Comparison of ENCODE assay signal across 9 mouse cellular contexts in genomic region chr15:99469067-99469466, GRCm38 (mm10). TPM values are rescaled to one million over a fixed set of nuclear protein-coding genes. Genes with fewer than 3 reads are reported as not detected.
DNase-seq lines count a peak whose midpoint lies in the region; ATAC-seq and TF ChIP-seq lines count a peak whose summit lies in the region.
"Had no signal": no experiment of that assay in that cellular context is flagged by ENCODE, and none has a peak within 500 bp of the region (broad histone marks: within the 10 kb centered on the region; RNA-seq: fewer than 3 reads in every experiment).

No protein-coding gene starts in this region.

- peaks cover 30% of the 10 kb centered on the region for H3K36me3 ChIP-seq in hindbrain, embryonic 10.5 days
- H3K36me3 ChIP-seq in hindbrain, embryonic 12.5 days = 0 out of 2 replicates have a peak, but pooled peaks cover 11% of the 10 kb centered on the region
- H3K36me3 ChIP-seq in midbrain, postnatal 0 days (ENCODE audit: insufficient read depth, low read length) = no peaks in the 10 kb centered on the region

- ATAC-seq in hindbrain, embryonic 12.5 days (ENCODE audit: low FRiP score) = no peak
- ATAC-seq in midbrain, postnatal 0 days (ENCODE audit: low FRiP score) = no peak

- no peak overlapping the region for H3K4me2 ChIP-seq in hindbrain, embryonic 12.5 days (replicated peaks)
- no peak overlapping the region for H3K4me2 ChIP-seq in midbrain, postnatal 0 days (ENCODE audit: low read depth, low read length, poor library complexity, severe bottlenecking)
- H3K4me2 ChIP-seq: embryonic facial prominence, embryonic 12.5 days had no signal

- 45% methylated on average over 3 of the region's 3 CpGs for WGBS in hindbrain, embryonic 10.5 days
- WGBS in hindbrain, embryonic 12.5 days = 48% methylated on average over 3 of the region's 3 CpGs
- 35% methylated on average over 3 of the region's 3 CpGs for WGBS in midbrain, postnatal 0 days

- H3K9me3 ChIP-seq in hindbrain, embryonic 10.5 days = no peaks in the 10 kb centered on the region
- no peaks in the 10 kb centered on the region for H3K9me3 ChIP-seq in hindbrain, embryonic 12.5 days (replicated peaks)
- H3K9me3 ChIP-seq in midbrain, postnatal 0 days (ENCODE audit: low read length) = no peaks in the 10 kb centered on the region
- H3K9me3 ChIP-seq: embryonic facial prominence, embryonic 12.5 days had no signal

- no peak overlapping the region for H3K4me3 ChIP-seq in hindbrain, embryonic 10.5 days
- H3K4me3 ChIP-seq in hindbrain, embryonic 12.5 days = no peak overlapping the region
- no peak overlapping the region for H3K4me3 ChIP-seq in midbrain, postnatal 0 days (ENCODE audit: low read depth, low read length)
- H3K4me3 ChIP-seq: embryonic facial prominence, embryonic 12.5 days had no signal

- no peak overlapping the region for H3K27ac ChIP-seq in hindbrain, embryonic 10.5 days
- no peak overlapping the region for H3K27ac ChIP-seq in hindbrain, embryonic 12.5 days
- H3K27ac ChIP-seq in midbrain, postnatal 0 days (ENCODE audit: low read depth, low read length) = no peak overlapping the region
- H3K27ac ChIP-seq: embryonic facial prominence, embryonic 12.5 days had no signal

- peak; percentile 71 for DNase-seq in hindbrain, embryonic 10.5 days (ENCODE audit: low spot score)
- peak; percentile 91 for DNase-seq in R1 (ENCODE audit: low read depth, low spot score)
- DNase-seq in cerebellum, postnatal 36 days = peak; percentile 77 to 89
- peak; percentile 87 for DNase-seq in heart, adult 8-10 months (ENCODE audit: low spot score)
- DNase-seq in left cerebral cortex, adult 18-20 months (ENCODE audit: low spot score in 2 of 2) = peak; percentile 65 to 81
- DNase-seq in midbrain, postnatal 0 days (ENCODE audit: low spot score) = peak; percentile 87
- DNase-seq in testis, postnatal 10 days (ENCODE audit: low spot score) = peak; percentile 92

- H3K4me1 ChIP-seq in hindbrain, embryonic 10.5 days (replicated peaks) = peaks cover 14% of the 10 kb centered on the region
- peaks cover 7% of the 10 kb centered on the region for H3K4me1 ChIP-seq in hindbrain, embryonic 12.5 days
- no peaks in the 10 kb centered on the region for H3K4me1 ChIP-seq in midbrain, postnatal 0 days (ENCODE audit: insufficient read depth, low read length)

- H3K27me3 ChIP-seq in hindbrain, embryonic 10.5 days (ENCODE audit: insufficient read depth, poor library complexity, severe bottlenecking) = no peaks in the 10 kb centered on the region
- no peaks in the 10 kb centered on the region for H3K27me3 ChIP-seq in hindbrain, embryonic 12.5 days
- no peaks in the 10 kb centered on the region for H3K27me3 ChIP-seq in midbrain, postnatal 0 days (ENCODE audit: insufficient read depth, low read length)
- H3K27me3 ChIP-seq: embryonic facial prominence, embryonic 12.5 days had no signal

- peak; percentile 90 for TF ChIP-seq CTCF in midbrain, postnatal 0 days (IDR thresholded peaks at IDR 0.05)

- H3K9ac ChIP-seq in hindbrain, embryonic 12.5 days = no peak overlapping the region
- H3K9ac ChIP-seq in midbrain, postnatal 0 days (replicated peaks; ENCODE audit: low read length, poor library complexity, severe bottlenecking) = no peak overlapping the region
- H3K9ac ChIP-seq: embryonic facial prominence, embryonic 12.5 days had no signal

RNA-seq across cellular contexts. Expression of gene Bcdin3d, which starts 5.5 kb away (rescaled TPM):
- polyA plus RNA-seq in hindbrain, embryonic 10.5 days (2016; fragmentation: Nextera tagmentation; extraction: Ambion mirVana) = 19.3 and 20.2 TPM in 2 replicates
- polyA plus RNA-seq in hindbrain, embryonic 12.5 days (2016; fragmentation: Nextera tagmentation; extraction: Ambion mirVana) = 18.9 TPM in 2 replicates
- total RNA-seq in heart, adult 8-10 months (2022) = 1 to 10 TPM; 3.0 to 3.4 (median 3.3) TPM
- 1 to 10 TPM; 4.6 to 4.7 TPM for total RNA-seq in left cerebral cortex, adult 18-20 months (2021)
- 11.7 and 12.4 TPM in 2 replicates for total RNA-seq in midbrain, postnatal 0 days (2014; rRNA removed)
- 12.6 and 14.6 TPM in 2 replicates for polyA plus RNA-seq in midbrain, postnatal 0 days (2015; fragmentation: Nextera tagmentation; extraction: Ambion mirVana)

RNA-seq across cellular contexts. Expression of gene Nckap5l, which starts 11.5 kb away (rescaled TPM):
- polyA plus RNA-seq in hindbrain, embryonic 10.5 days (2016; fragmentation: Nextera tagmentation; extraction: Ambion mirVana) = 13.5 and 15.8 TPM in 2 replicates
- 14.9 and 16.1 TPM in 2 replicates for polyA plus RNA-seq in hindbrain, embryonic 12.5 days (2016; fragmentation: Nextera tagmentation; extraction: Ambion mirVana)
- total RNA-seq in heart, adult 8-10 months (2022) = 1 to 10 TPM; 3.2 to 5.2 (median 4.4) TPM
- total RNA-seq in left cerebral cortex, adult 18-20 months (2021) = 10 to 100 TPM; 17.0 to 19.0 TPM
- total RNA-seq in midbrain, postnatal 0 days (2014; rRNA removed) = 20.2 and 24.1 TPM in 2 replicates
- polyA plus RNA-seq in midbrain, postnatal 0 days (2015; fragmentation: Nextera tagmentation; extraction: Ambion mirVana) = 11.4 and 12.2 TPM in 2 replicates

RNA-seq across cellular contexts. Expression of gene Faim2, which starts 58.9 kb away (rescaled TPM):
- 0.63 and 1.1 TPM in 2 replicates for polyA plus RNA-seq in hindbrain, embryonic 10.5 days (2016; fragmentation: Nextera tagmentation; extraction: Ambion mirVana)
- 2.9 and 5.5 TPM in 2 replicates for polyA plus RNA-seq in hindbrain, embryonic 12.5 days (2016; fragmentation: Nextera tagmentation; extraction: Ambion mirVana)
- under 1 TPM in 3 of 4 experiments, not detected in 1; 0.13 to 0.25 (median 0.14) TPM for total RNA-seq in heart, adult 8-10 months (2022)
- 100 to 1,000 TPM; 451 to 453 TPM for total RNA-seq in left cerebral cortex, adult 18-20 months (2021)
- total RNA-seq in midbrain, postnatal 0 days (2014; rRNA removed) = 42.0 and 42.1 TPM in 2 replicates
- polyA plus RNA-seq in midbrain, postnatal 0 days (2015; fragmentation: Nextera tagmentation; extraction: Ambion mirVana) = 72.0 and 82.5 TPM in 2 replicates

Comparison
In these comparisons a context has a peak if more than half of its experiments do, and no peak if none do; other contexts are left out.
1. RNA of gene Faim2, which starts 58.9 kb away (total RNA-seq): 451 to 453 TPM in left cerebral cortex, adult 18-20 months and 42.0 to 42.1 TPM in midbrain, postnatal 0 days; 0.13 to 0.25 TPM in heart, adult 8-10 months; every median in the first group is over 10 times any median in the second.
2. Peak in every context shown above with its lines, with median percentiles within 50 percentile points of each other: DNase-seq.